Mouse (Mus musculus) layer of hippocampus, adult 2 months (tissue): ENCODE measurements at regions not wholly inside any gene's neighbourhood (a gene's known extent, or its start where the extent isn't known, plus 50 kb on each side); places are given as distances from the start of the nearest gene placed in this dataset.
"Not testable (repeated sequence)": the region's sequence is repeated elsewhere in the genome, so short reads cannot be mapped to it uniquely, and the experiment has no call there.

Experiments used
- DNase-seq, 2 experiments: peaks; one replicate each; pipeline ENCODE4 v3.0.0; 2022; ENCODE audit warnings: low spot score in 2 of 2
- H3K27ac ChIP-seq: fragments of 200-600 bp; 2 replicates; pipeline ENCODE4 v1.8.1; 2022
- H3K4me3 ChIP-seq: fragments of 200-600 bp; 2 replicates; pipeline ENCODE4 v1.8.1; 2022; ENCODE audit warnings: mild to moderate bottlenecking
- CTCF ChIP-seq: fragments of 200-600 bp; conservative IDR thresholded peaks from 2 replicates; pipeline ENCODE4 v1.8.1; 2022; ENCODE audit warnings: antibody characterized with exemption, mild to moderate bottlenecking, moderate library complexity

GRCm38 (mm10) chr1:177501288-177501687 is 59.1 kb downstream of the Zbtb18 start:
- Histone ChIP-seq H3K4me3 (no peak overlapping the region), H3K27ac (peak overlapping the region; percentile 79)
- TF ChIP-seq CTCF = no peak
- no peak for DNase-seq

DNA sequence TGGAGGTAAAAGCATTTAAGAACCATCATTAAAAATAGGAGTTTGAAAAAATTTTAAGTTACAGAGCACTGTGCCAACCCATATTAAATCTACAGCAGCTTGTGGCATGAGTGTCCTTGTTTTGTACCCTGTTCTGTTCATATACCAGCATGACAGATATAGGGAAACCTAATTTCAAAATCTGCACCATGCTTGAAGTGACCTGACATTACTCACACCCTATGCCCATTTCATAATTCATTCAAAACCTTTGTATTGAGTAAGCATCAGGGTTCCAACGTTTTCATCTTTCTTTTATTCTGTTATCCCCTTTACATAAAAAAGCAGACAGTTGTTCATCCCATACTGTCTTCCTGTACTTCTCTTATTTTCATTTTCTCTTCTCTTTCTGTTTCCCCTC is 61.8 kb downstream of the Zbtb18 start:
- Histone ChIP-seq H3K4me3 (no peak overlapping the region), H3K27ac (no peak overlapping the region; the same call in 1 of the 2 replicates)
- no peak for DNase-seq
- no peak for TF ChIP-seq CTCF

DNA sequence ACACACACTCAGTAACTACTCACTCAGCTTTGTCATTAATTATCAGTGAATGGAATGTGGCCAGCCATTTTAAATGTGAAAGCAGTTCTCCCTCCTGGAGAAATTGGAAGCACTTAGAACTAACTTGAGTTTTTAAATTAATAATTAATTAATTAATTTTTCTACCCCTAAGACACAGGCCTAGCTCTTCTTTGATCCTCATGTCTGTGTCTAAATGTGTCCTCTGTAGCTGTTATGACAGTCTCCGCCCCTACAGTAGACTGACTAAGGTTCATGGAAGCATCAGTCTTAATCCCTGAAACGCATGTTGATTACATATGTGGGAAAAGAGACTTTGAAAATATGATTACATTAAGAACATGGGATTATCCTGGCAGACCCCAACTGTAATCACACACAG is 62.6 kb downstream of the Zbtb18 start:
- no peak for TF ChIP-seq CTCF
- no peak for DNase-seq
- H3K27ac ChIP-seq = no peak overlapping the region
- no peak overlapping the region for H3K4me3 ChIP-seq

GRCm38 (mm10) chr1:177507398-177507797 is 65.2 kb downstream of the Zbtb18 start:
- not testable (repeated sequence) for H3K4me3 ChIP-seq, DNase-seq, H3K27ac ChIP-seq

GRCm38 (mm10) chr1:177509786-177510185 is 67.6 kb downstream of the Zbtb18 start:
- TF ChIP-seq CTCF = no peak
- DNase-seq = peak; percentile 56 to 57
- Histone ChIP-seq H3K27ac (peak overlapping the region; percentile 92), H3K4me3 (no peak overlapping the region)

- no peak for TF ChIP-seq CTCF
- H3K27ac ChIP-seq = peak overlapping the region; percentile 91
- DNase-seq = no peak
- H3K4me3 ChIP-seq = no peak overlapping the region; the same call in 1 of the 2 replicates
Measured at GRCm38 (mm10) chr1:177512116-177512515, 70.0 kb downstream of the Zbtb18 start.

- peak overlapping the region; percentile 36; the same call in 1 of the 2 replicates for H3K27ac ChIP-seq
- no peak for TF ChIP-seq CTCF
- no peak overlapping the region for H3K4me3 ChIP-seq
- no peak for DNase-seq
Measured at GRCm38 (mm10) chr1:177517934-177518610, 75.9 kb downstream of the Zbtb18 start.

DNA sequence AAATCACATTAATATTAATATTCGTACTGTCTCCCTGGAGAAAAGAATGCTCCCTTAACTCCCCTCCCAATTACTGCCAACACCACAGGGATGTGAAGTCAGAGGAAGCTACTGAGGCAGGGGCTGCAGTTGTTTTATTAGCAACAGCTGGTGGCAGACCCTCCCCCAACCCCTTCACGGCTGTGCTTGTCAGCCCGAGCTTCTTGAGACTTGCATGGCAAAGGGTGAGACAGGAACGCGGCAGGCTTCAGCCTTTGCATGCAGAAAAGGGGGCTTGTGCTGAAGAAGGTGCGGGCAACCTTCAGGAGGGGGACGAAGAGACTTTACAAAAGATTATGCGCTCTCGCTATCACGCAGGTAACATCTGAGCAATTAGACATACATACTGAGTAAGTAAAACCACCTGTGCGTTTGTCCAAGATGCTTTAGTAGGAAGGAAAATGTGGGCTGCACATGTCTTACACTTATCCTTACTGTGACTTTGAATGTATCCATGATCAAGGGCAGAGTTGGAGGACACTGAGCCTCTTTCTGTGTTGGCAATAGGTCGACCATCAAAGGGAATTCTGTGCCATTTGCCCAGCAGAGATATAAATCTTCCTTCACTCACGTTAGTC is 76.9 kb downstream of the Zbtb18 start:
- no peak overlapping the region for H3K4me3 ChIP-seq
- no peak for DNase-seq
- no peak for TF ChIP-seq CTCF
- peak overlapping the region; percentile 61; the same call in 1 of the 2 replicates for H3K27ac ChIP-seq

DNA sequence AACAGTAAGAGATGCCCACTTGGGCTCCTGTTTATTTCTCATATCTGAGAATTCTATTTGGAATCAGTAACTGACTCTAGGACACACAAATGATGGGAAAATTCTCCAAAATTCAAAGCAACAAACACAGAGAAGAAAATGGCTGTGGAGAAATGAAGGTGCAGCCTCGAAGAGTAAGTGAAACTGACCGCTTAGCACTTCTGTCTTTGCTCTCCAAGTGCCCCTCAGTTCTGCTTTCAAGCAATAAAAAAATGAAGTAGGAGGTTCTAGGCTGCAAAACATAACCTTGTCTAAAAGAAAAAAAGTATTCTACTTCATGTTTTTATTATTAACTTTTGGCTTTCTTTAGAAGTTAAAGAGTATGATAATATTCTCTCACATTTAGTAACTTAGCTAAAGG is 79.0 kb downstream of the Zbtb18 start:
- DNase-seq = no peak
- Histone ChIP-seq H3K4me3 (no peak overlapping the region), H3K27ac (no peak overlapping the region)
- TF ChIP-seq CTCF = no peak

DNA sequence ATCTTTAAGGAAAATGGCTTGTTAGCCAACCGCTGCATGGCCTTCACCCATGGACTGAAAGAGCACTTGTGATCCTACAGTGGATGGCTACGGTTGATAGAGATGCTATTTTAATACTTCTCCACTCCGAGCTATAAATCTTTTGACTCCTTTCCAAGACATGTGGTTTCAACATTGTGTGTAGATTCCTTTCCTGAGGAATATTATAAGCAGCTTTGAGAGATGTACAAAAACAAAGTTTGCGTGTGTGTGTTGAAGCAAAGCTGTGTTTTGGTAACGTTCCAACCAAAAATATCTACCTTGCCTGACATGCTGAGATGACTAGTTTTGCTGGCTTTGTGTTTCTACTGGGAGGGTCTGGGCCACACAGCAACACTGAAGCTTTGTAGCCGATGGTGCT is 83.0 kb downstream of the Zbtb18 start:
- no peak for TF ChIP-seq CTCF
- DNase-seq = no peak
- no peak overlapping the region for H3K27ac ChIP-seq
- no peak overlapping the region for H3K4me3 ChIP-seq

- DNase-seq = no peak
- no peak for TF ChIP-seq CTCF
- Histone ChIP-seq H3K27ac (no peak overlapping the region), H3K4me3 (no peak overlapping the region)
Measured at GRCm38 (mm10) chr1:177531791-177532190, 89.6 kb downstream of the Zbtb18 start.

GRCm38 (mm10) chr1:177532656-177533055 is 90.5 kb downstream of the Zbtb18 start:
- no peak for DNase-seq
- Histone ChIP-seq H3K27ac (no peak overlapping the region), H3K4me3 (no peak overlapping the region)
- TF ChIP-seq CTCF = no peak

DNA sequence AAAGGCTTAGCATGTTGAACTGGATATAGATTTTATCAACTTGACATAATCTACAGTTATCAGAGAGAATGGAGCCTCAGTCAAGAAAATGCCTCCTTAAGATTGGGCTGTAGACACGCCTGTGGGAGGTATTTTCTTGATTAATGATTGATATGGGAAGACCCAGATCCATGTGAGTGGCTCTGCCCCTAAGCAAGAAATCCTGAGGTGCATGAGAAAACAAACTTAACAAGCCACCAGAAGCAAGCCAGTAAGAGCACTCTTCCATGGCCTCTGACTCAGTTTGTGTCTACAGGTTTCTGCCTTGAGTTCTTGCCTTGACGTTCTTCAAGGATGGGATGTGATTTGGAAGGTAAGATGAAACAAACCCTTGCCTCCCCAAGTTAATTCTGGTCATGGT is 91.2 kb downstream of the Zbtb18 start:
- DNase-seq = no peak
- Histone ChIP-seq H3K27ac (no peak overlapping the region), H3K4me3 (no peak overlapping the region)
- no peak for TF ChIP-seq CTCF

- Histone ChIP-seq H3K27ac (no peak overlapping the region), H3K4me3 (no peak overlapping the region)
- TF ChIP-seq CTCF = peak; percentile 23
- DNase-seq = peak in 1 of 2 experiments; percentile 43
Measured at GRCm38 (mm10) chr1:177545031-177545735, 103.0 kb downstream of the Zbtb18 start.
